Mouse (Mus musculus) erythroblast, embryonic 14.5 days (primary cell): Measurements from ENCODE around the gene Sap30l.

Experiments used
- GATA1 ChIP-seq: IDR thresholded peaks from 2 replicates; pipeline ENCODE4 v1.6.1; 2012; ENCODE audit warnings: low read length, inconsistent platforms, mixed read lengths
- TAL1 ChIP-seq: IDR thresholded peaks from 3 replicates; pipeline ENCODE4 v1.6.1; 2012; ENCODE audit warnings: low read length, inconsistent platforms, mixed read lengths

- TF ChIP-seq GATA1 = no peak
- no peak for TF ChIP-seq TAL1
Measured at GRCm38 (mm10) chr11:57801766-57802510, 501 bp downstream of the Sap30l start.
